Mouse (Mus musculus) NIH3T3 (cell line): ENCODE results near the gene Gm4707.
"Not testable (repeated sequence)": the region's sequence is repeated elsewhere in the genome, so short reads cannot be mapped to it uniquely, and the experiment has no call there.

ENCODE experiments used
- DNase-seq: peaks from one replicate; pipeline ENCODE4 v3.0.0-alpha.2; 2012; ENCODE audit warnings: low read depth

Gene Gm4707

GRCm38 (mm10) chr17:71444718-71445117 is 15.0 kb downstream of the Gm4707 start:
- DNase-seq, result peak; percentile 72

GRCm38 (mm10) chr17:71444126-71444525 is 15.6 kb downstream of the Gm4707 start:
- DNase-seq, result no peak

- no peak for DNase-seq
Measured at GRCm38 (mm10) chr17:71443273-71443672, 16.4 kb downstream of the Gm4707 start.

GRCm38 (mm10) chr17:71422502-71422901 is 37.2 kb downstream of the Gm4707 start:
- DNase-seq, result not testable (repeated sequence)

GRCm38 (mm10) chr17:71419448-71419847 is 40.3 kb downstream of the Gm4707 start:
- not testable (repeated sequence) for DNase-seq

GRCm38 (mm10) chr17:71417008-71417407 is 42.7 kb downstream of the Gm4707 start:
- DNase-seq, result no peak
